Mouse (Mus musculus): ENCODE results near the gene Gstt3. TPM values are rescaled to one million over a fixed set of nuclear protein-coding genes. Genes with fewer than 3 reads are reported as not detected.

Gene Gstt3
- total and polyA plus RNA-seq, 3 experiments: 72.3 to 163 (median 109) TPM

GRCm38 (mm10) chr10:75790773-75791172, 9.6 kb upstream of the Gstt3 start:
- no peaks in the 10 kb centered on the region for H3K36me3 ChIP-seq (replicated peaks in 1 of 2; ENCODE audit: control insufficient read depth in 1 of 2, insufficient read depth in 1 of 2, low read length in 1 of 2)

GRCm38 (mm10) chr10:75789841-75790240, 8.6 kb upstream of the Gstt3 start:
- peaks cover 22 to 42% of the 10 kb centered on the region in 2 experiments for H3K4me1 ChIP-seq (ENCODE audit: control insufficient read depth in 1 of 2, insufficient read depth in 2 of 2)
- peaks cover 0 to 3% of the 10 kb centered on the region in 2 experiments for H3K36me3 ChIP-seq (replicated peaks in 1 of 2; ENCODE audit: control insufficient read depth in 1 of 2, insufficient read depth in 1 of 2, low read length in 1 of 2)
- H3K79me2 ChIP-seq (replicated peaks; ENCODE audit: control insufficient read depth, extremely low read depth, insufficient read depth, poor library complexity, severe bottlenecking): no peaks in the 10 kb centered on the region
- no peak overlapping the region for H3K4me3 ChIP-seq (replicated peaks in 1 of 3; ENCODE audit: low read depth in 2 of 3, low read length in 2 of 3, poor library complexity in 1 of 3)
- TF ChIP-seq CTCF (conservative IDR thresholded peaks at IDR 0.05 in 1 of 2, IDR thresholded peaks at IDR 0.05 in 1 of 2; ENCODE audit: low read depth in 2 of 2, low read length in 2 of 2): no peak
- TF ChIP-seq USF1 (IDR thresholded peaks at IDR 0.05; ENCODE audit: low read depth, low read length): no peak
- TF ChIP-seq RAD21 (IDR thresholded peaks at IDR 0.05; ENCODE audit: low read depth, low read length): no peak
- TF ChIP-seq MAX (IDR thresholded peaks at IDR 0.05; ENCODE audit: low read length): no peak
- no peak for TF ChIP-seq EP300 (IDR thresholded peaks at IDR 0.05; ENCODE audit: low read length)
- no peak for TF ChIP-seq SIN3A (IDR thresholded peaks at IDR 0.05; ENCODE audit: low read length)
- no peak for TF ChIP-seq ETS1 (conservative IDR thresholded peaks at IDR 0.05; ENCODE audit: low read depth, low read length)
- H3K4me2 ChIP-seq (ENCODE audit: insufficient read depth, low read depth, poor library complexity, severe bottlenecking): no peak overlapping the region
- no peak overlapping the region for H3K27ac ChIP-seq (ENCODE audit: insufficient read depth, low read depth)
- no peak for DNase-seq (ENCODE audit: extremely low read depth)
- no peak overlapping the region for H3K9ac ChIP-seq (ENCODE audit: insufficient read depth, low read depth)
- no peaks in the 10 kb centered on the region for H3K27me3 ChIP-seq (replicated peaks)
- dilution Hi-C loops (cut with MboI; ENCODE audit: extremely low pct_ligation_motif_present, extremely low pct_unique_long_range_greater_than_20kb, low sequenced_read_pairs): no loop called here
- in situ Hi-C loops (cut with MboI; ENCODE audit: low pct_ligation_motif_present, low pct_unique_long_range_greater_than_20kb, low sequenced_read_pairs): no loop called here
- no peaks in the 10 kb centered on the region for H3K9me3 ChIP-seq (replicated peaks; ENCODE audit: low read length)

More at GRCm38 (mm10) chr10:75790773-75791172, 9.6 kb upstream of the Gstt3 start:
- Histone ChIP-seq H3K27me3 (replicated peaks) (no peaks in the 10 kb centered on the region), H3K9ac (ENCODE audit: insufficient read depth, low read depth) (no peak overlapping the region), H3K4me3 (replicated peaks in 1 of 3; ENCODE audit: low read depth in 2 of 3, low read length in 2 of 3, poor library complexity in 1 of 3) (no peak overlapping the region), H3K4me1 (ENCODE audit: control insufficient read depth in 1 of 2, insufficient read depth in 2 of 2) (peaks cover 22 to 45% of the 10 kb centered on the region in 2 experiments), H3K27ac (ENCODE audit: insufficient read depth, low read depth) (no peak overlapping the region), H3K4me2 (ENCODE audit: insufficient read depth, low read depth, poor library complexity, severe bottlenecking) (no peak overlapping the region), H3K79me2 (replicated peaks; ENCODE audit: control insufficient read depth, extremely low read depth, insufficient read depth, poor library complexity, severe bottlenecking) (peaks cover 2% of the 10 kb centered on the region; the same call in 1 of the 2 replicates), H3K9me3 (replicated peaks; ENCODE audit: low read length) (no peaks in the 10 kb centered on the region)
- TF ChIP-seq USF2 (conservative IDR thresholded peaks at IDR 0.05; ENCODE audit: low read depth, low read length) (no peak), MYC (IDR thresholded peaks at IDR 0.05; ENCODE audit: low read depth, low read length) (no peak), CTCF (conservative IDR thresholded peaks at IDR 0.05 in 1 of 2, IDR thresholded peaks at IDR 0.05 in 1 of 2; ENCODE audit: low read depth in 2 of 2, low read length in 2 of 2) (peak in 1 of 2 experiments; percentile 54; a peak in 2 of 4 replicates), RCOR1 (conservative IDR thresholded peaks at IDR 0.05; ENCODE audit: low read depth, low read length) (no peak), HCFC1 (IDR thresholded peaks at IDR 0.05; ENCODE audit: low read depth, low read length) (no peak), RAD21 (IDR thresholded peaks at IDR 0.05; ENCODE audit: low read depth, low read length) (peak; percentile 35), TBP (conservative IDR thresholded peaks at IDR 0.05; ENCODE audit: low read depth, low read length) (no peak), ELF1 (IDR thresholded peaks at IDR 0.05; ENCODE audit: low read depth, low read length) (no peak), JUND (conservative IDR thresholded peaks at IDR 0.05; ENCODE audit: low read depth, low read length) (no peak), POLR2AphosphoS2 (IDR thresholded peaks at IDR 0.05; ENCODE audit: low read depth, low read length) (no peak), MXI1 (IDR thresholded peaks at IDR 0.05; ENCODE audit: low read depth, low read length) (no peak), UBTF (IDR thresholded peaks at IDR 0.05; ENCODE audit: low read depth, low read length) (no peak), ZKSCAN1 (IDR thresholded peaks at IDR 0.05; ENCODE audit: borderline replicate concordance, low read depth, low read length) (no peak), ZC3H11A (IDR thresholded peaks at IDR 0.05; ENCODE audit: low read depth, low read length) (no peak), E2F4 (IDR thresholded peaks at IDR 0.05; ENCODE audit: insufficient replicate concordance, low read depth, low read length) (no peak), SMC3 (IDR thresholded peaks at IDR 0.05; ENCODE audit: low read depth, low read length) (peak; percentile 34), NRF1 (IDR thresholded peaks at IDR 0.05; ENCODE audit: low read depth, low read length) (no peak), PAX5 (IDR thresholded peaks at IDR 0.05; ENCODE audit: low read length) (no peak), ZMIZ1 (IDR thresholded peaks at IDR 0.05; ENCODE audit: low read depth, low read length) (no peak), GABPA (IDR thresholded peaks at IDR 0.05; ENCODE audit: insufficient replicate concordance, low read depth, low read length) (no peak), BHLHE40 (IDR thresholded peaks at IDR 0.05; ENCODE audit: low read depth, low read length) (peak; percentile 81), MAZ (IDR thresholded peaks at IDR 0.05; ENCODE audit: low read depth, low read length) (0 out of 2 replicates have a peak, but pooled peaks have one; percentile 41), KAT2A (IDR thresholded peaks at IDR 0.05; ENCODE audit: insufficient replicate concordance, low read length) (no peak), JUN (IDR thresholded peaks at IDR 0.05; ENCODE audit: insufficient read depth, low read depth, low read length) (no peak), CHD2 (IDR thresholded peaks at IDR 0.05; ENCODE audit: low read length) (no peak), MAFK (IDR thresholded peaks at IDR 0.05; ENCODE audit: insufficient replicate concordance, low read length) (no peak), IRF4 (IDR thresholded peaks at IDR 0.05; ENCODE audit: low read depth, low read length) (no peak), USF1 (IDR thresholded peaks at IDR 0.05; ENCODE audit: low read depth, low read length) (no peak), NELFE (IDR thresholded peaks at IDR 0.05; ENCODE audit: low read depth, low read length) (no peak), ZNF384 (IDR thresholded peaks at IDR 0.05; ENCODE audit: low read depth, low read length) (no peak), MAX (IDR thresholded peaks at IDR 0.05; ENCODE audit: low read length) (no peak), CHD1 (IDR thresholded peaks at IDR 0.05; ENCODE audit: low read depth, low read length) (no peak), EP300 (IDR thresholded peaks at IDR 0.05; ENCODE audit: low read length) (no peak), SIN3A (IDR thresholded peaks at IDR 0.05; ENCODE audit: low read length) (no peak), MEF2A (IDR thresholded peaks at IDR 0.05; ENCODE audit: borderline replicate concordance, low read depth, low read length) (no peak), ETS1 (conservative IDR thresholded peaks at IDR 0.05; ENCODE audit: low read depth, low read length) (no peak)
- in situ Hi-C loops (cut with MboI; ENCODE audit: low pct_ligation_motif_present, low pct_unique_long_range_greater_than_20kb, low sequenced_read_pairs): no loop called here
- dilution Hi-C loops (cut with MboI; ENCODE audit: extremely low pct_ligation_motif_present, extremely low pct_unique_long_range_greater_than_20kb, low sequenced_read_pairs): no loop called here
- DNase-seq (ENCODE audit: extremely low read depth): no peak
